Mouse (Mus musculus) olfactory bulb, adult 2 months (tissue): ENCODE data around the gene Cfap221.

Experiments used
- CTCF ChIP-seq: fragments of 200-500 bp; IDR thresholded peaks from 2 replicates; pipeline ENCODE4 v1.5.1; 2012; ENCODE audit warnings: low read depth, mild to moderate bottlenecking, low read length, moderate library complexity; ENCODE audit not compliant: insufficient read depth
- POLR2A ChIP-seq: fragments of 200-500 bp; IDR thresholded peaks from 2 replicates; pipeline ENCODE4 v1.6.1; 2012; ENCODE audit warnings: mild to moderate bottlenecking, low read depth, low read length, moderate library complexity; ENCODE audit not compliant: insufficient read depth

- TF ChIP-seq CTCF: no peak
- no peak for TF ChIP-seq POLR2A
These were observed 94.3 kb downstream of the Cfap221 start for GRCm38 (mm10) chr1:119902551-119903230.
